Mouse (Mus musculus): ENCODE data around the gene Tlr9.

Gene Tlr9

DNA sequence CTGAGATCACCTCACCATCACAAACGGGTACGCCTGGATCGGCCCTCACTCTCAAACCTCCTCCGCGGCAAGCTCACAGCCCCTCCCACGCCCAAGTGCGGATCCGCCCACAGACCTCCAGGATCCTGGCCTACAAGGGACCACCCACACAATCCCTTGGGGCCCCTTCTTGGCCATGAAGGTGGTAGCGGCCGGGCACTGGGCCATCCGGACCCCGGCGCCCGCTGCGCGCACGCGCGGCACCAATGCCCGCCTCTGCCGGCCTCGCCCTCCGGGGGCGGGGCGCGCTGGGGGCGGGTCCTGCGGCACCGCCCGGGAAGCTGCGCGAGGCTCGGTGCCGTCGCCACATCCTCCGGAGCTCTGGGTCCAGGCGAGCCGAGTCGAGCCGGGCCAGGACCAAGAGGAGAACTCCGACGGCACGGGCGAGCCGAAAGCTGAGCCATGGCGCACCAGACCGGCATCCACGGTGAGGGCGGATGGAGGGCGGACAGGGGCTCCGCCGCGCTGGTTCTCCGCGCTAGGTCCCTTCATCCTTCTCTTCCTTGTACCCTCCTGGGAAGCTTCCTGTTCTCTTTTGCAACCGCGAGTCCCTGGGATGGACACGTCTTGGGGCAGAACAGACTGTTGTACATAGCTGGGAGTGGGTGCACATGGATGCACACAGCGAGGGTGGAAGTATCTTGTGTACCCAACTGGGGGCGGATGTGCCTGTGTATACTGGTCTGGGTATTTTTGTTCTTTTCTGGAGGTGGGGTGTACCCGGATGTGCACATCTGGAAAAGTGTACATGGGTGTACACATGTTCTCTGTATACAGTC is 19.4 kb upstream of the Tlr9 start, which contains the start of gene Twf2:
TSS of gene Twf2 (plus strand) at position 290 of the 818 bp plus-strand sequence.
- peak; percentile 96 to 98 for DNase-seq (ENCODE audit: inconsistent age in 2 of 2, low spot score in 1 of 2)

DNA sequence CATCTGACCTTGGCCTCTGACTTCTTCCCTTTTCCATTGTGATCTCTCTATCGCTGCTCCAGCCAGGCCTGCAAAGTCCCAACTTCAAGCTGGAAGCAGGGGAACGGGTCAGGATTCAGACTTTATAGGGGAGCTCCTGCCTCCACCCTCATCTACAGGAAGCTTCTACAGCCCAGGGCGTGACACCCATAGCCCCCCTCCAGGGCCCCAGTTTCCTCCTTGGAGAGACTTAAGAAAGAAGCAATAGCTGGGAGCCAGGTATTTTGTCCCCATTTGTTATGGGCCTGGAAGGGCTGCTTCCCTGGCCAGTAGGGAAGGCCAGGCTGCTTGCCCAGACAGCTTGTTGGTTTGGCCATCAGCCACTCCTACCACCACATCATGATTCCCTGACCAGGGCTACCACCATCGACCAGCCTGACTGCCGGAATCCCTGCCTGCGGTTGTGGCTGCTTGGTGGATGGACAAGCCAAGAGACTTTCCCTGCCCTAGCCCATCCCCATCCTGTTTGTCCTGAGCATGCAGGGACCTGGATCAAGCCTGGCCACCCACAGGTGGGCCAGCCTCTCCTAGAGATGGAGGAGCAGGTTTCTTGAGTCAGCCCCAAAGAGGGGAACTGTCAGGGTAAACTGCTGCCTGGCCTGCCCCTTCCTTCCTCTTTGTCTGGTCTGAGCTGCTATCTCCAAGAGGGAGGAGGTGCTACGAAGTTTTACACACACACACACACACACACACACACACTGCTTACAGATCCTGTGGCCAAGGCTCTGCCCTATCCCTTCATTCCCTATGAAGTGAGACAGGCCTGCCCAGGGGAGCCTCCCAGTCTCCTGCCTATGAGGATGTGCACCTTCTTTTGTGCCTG is 18.2 kb upstream of the Tlr9 start:
- DNase-seq (ENCODE audit: inconsistent age in 2 of 2, low spot score in 1 of 2): peak; percentile 43 to 75

DNA sequence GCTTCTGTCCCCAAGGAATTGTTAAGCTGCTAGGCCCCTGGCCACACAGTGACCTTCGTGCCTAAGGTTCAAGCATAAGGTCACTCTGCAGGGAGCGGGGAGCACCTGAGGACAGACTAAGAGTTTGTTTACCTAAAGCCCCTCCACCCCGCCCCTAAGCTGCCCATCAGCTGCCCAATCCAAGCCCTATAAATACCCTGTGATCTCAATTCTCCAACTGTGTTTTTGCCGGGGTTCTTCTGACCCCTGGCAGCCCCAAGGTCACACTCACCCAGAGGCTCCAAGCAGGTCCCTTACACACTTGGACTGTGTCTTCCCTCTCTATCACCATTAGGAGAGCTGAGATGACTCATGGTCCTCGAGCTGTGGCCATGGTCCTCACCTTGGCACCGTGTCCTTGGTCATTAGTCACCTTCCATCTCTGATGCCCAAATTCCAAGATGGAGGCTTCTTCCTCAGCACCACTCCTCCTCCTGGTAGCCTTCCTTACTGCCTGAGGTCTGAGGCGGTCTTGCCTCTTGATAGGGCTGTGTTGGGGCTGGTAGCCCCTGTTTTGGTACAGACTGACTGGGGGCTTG is 16.6 kb upstream of the Tlr9 start:
- peak; percentile 81 to 92 for DNase-seq (ENCODE audit: inconsistent age in 2 of 2, low spot score in 1 of 2)

DNA sequence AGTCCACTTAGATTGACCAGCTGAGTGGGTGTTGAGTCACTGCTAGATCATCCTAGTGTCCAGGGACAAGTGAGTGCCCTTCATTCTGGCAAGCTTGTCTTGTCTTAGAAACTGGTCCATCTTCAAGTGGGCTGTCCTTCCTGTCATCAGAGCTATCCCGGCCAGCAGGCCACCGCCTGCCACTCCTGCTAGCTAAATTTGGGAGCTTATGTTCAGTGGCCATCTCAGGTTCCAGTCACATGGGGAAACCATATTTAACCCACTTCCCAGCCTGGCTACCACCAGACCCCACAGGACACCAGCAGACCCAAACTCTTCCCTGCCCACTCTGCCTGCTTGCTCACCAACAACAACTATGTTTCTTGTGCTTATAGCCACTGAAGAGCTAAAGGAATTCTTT is 15.9 kb upstream of the Tlr9 start:
- DNase-seq (ENCODE audit: inconsistent age in 2 of 2, low spot score in 1 of 2): peak; percentile 67 to 84

DNA sequence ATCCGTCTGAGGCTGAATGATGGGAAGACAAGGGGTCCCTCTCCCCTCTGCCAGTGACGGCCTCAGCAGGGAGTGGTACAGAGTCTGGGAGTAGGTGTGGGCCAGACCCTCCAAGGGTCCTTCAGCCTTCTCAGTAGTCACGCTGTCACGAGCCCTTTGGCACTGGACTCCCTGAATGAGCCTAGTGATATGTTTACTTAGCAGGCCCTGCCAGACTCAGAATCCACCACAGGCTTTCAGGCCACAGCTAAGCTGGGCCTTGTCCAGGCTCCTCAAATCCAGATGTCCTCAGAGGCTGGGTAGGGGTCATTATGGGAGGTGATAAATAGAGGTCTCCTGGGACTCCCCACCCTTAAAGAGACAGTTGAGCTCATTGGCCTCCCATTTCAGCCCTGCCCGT is 14.2 kb upstream of the Tlr9 start:
- peak in 1 of 2 experiments; percentile 42 for DNase-seq (ENCODE audit: inconsistent age in 2 of 2, low spot score in 1 of 2)

DNA sequence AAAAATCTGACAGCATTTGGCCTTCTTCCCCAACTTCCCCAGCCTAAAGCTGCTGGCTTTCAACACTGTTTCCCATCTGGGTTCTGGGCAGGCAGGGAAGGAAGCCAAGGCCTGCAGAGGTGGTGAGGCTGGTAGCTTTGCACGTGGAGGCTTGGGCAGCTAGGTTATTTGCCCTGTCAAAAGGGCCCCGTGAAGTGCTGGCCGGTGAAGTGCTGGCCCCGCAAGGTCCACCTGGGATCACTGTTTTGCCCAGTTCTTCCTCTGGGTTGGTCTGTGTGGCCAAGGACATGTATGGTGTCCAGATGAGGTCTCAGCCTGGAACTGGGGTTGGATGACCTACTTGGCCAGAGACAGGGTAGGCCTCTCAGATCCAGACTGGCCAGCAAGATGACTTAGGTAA is 12.4 kb upstream of the Tlr9 start:
- peak; percentile 24 to 75 for DNase-seq (ENCODE audit: inconsistent age in 2 of 2, low spot score in 1 of 2)

DNA sequence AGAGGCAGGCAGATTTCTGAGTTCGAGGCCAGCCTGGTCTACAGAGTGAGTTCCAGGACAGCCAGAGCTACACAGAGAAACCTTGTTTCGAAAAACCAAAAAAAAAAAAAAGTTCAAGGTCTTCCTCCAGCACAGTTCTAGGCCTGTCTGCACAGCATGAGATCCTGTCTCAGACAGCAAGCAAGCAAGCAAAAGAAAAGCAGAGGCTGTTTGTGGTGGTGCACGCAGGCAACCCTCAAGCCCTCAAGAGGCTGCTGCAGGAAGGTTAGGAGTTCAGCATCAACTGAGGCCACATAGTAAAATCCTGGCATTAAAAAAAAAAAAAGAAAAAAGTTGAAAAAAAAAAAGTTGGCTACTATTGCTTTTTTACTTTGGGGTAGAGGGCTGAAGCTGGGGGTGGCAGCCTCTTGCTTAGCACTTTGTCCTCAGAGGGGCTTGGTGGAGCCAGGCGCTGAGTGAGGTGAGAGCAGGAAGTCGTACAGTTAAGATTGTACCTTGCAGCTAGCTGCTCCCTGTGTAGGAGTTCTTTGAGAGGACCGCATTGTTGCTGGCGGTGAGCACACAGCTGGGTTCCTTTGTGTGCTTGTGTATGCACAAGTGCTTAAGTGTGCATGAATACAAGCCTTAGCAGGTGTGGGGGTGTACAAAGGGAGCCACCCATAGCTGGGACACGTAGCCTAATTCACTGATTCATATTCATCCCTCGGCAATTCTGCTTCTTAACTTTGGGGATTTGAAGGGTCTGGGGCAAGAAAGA is 11.4 kb upstream of the Tlr9 start:
- DNase-seq (ENCODE audit: inconsistent age in 2 of 2, low spot score in 1 of 2): peak in 1 of 2 experiments; percentile 46

DNA sequence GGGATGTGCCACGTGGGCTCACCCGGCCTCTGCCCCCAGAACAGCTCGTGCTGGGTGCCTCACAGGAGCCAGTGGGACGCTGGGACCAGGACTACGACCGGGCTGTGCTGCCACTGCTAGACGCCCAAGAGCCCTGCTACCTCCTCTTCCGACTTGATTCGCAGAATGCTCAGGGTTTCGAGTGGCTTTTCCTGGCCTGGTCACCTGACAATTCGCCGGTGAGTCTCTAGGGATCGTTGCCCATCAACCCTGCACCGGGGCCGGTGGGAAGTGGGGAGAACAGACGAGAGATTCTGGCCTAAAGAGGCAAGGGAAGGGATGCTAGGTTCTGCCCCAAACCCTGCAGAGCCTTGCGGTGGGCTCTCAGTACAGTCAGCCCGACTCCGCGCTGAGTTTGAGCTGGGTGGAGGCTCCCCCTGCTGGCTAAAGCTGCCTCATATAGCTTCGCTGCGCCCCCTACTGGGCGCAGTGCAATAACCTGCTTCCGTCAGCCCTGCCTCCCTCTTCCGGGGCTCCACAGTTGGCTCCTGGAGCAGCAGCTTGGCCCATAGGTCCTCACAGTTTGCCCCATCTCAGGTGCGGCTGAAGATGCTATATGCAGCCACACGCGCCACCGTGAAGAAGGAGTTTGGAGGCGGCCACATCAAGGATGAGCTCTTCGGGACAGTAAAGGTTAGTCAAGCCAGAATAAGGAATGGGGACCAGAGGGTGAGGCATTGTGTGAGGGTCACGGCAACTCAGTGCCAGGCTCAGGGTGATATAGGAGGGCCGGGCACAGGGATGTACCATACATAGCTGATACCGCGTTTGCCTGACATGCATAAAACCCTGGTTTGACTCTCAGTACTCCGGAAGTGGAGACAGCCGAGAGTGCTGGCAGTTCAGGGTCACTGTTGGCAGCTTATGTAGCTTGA is 10.5 kb upstream of the Tlr9 start:
- peak; percentile 89 to 96 for DNase-seq (ENCODE audit: inconsistent age in 2 of 2, low spot score in 1 of 2)

DNA sequence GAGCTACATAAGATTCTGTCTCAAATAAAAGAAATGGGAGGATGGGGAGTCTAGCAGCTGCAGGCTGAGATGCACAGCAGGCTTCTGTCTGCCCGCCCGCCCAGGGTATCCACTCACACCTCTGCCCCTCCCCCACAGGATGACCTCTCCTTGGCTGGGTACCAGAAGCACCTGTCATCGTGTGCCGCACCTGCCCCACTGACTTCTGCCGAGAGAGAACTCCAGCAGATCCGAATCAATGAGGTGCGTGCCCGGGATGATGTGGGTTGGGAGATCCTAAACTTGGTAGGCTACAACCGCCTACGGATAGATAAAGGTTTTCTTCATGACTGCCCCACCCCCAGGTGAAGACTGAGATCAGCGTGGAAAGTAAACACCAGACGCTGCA is 9.8 kb upstream of the Tlr9 start:
- peak in 1 of 2 experiments; percentile 36 for DNase-seq (ENCODE audit: inconsistent age in 2 of 2, low spot score in 1 of 2)

DNA sequence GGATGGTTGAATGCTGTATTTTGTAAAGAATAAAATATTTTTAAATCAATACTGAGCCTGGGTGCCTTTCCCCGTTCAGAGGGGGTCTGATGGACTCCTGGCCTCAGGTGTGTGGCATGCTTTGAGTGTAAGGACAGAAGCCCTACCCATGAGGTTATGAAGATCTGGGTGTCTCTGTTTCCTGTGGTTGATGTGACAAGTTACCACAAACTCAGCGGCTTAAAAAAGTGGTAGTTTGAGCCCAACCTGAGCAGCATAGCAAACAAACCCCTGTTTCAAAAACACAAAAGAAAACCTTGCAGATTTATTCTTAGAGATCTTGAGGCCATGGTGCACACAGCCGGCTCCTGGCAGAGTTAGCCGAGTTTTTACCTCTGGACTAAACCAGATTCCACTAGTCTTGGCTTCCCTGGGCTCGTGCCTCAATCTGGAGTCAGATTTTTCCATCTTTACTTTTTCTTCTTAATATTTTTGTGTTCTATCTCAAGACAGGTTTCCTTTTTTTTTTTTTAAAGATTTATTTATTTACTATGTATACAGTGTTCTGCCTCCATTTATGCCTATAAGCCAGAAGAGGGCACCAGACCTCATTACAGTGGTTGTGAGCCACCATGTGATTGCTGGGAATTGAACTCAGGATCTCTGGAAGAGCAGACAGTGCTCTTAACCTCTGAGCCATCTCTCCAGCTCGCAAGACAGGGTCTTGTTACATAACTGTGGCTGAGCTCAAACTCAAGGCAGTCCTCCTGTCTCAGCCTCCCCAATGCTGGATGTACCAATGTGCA is 6.9 kb upstream of the Tlr9 start:
- no peak for DNase-seq (ENCODE audit: inconsistent age in 2 of 2, low spot score in 1 of 2)

DNA sequence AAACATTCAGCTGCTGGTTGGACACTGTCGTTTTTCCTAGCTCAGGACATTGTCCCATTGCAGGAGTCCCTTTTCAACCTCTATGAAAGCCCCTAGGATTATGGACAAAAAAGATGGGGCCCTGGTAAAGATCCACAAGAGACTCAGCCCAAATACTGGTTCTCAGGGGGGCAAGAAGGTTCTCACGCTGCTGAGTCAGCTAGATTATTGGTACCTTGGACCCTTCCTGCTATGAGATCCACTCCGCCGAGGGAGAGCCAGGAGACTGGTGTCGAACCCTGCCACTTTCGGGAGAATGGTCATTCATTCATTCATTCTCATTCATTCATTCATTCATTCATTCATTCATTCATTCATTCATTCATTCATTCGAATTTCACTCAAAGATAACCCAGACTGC is 5.4 kb upstream of the Tlr9 start:
- no peak for DNase-seq (ENCODE audit: inconsistent age in 2 of 2, low spot score in 1 of 2)

DNA sequence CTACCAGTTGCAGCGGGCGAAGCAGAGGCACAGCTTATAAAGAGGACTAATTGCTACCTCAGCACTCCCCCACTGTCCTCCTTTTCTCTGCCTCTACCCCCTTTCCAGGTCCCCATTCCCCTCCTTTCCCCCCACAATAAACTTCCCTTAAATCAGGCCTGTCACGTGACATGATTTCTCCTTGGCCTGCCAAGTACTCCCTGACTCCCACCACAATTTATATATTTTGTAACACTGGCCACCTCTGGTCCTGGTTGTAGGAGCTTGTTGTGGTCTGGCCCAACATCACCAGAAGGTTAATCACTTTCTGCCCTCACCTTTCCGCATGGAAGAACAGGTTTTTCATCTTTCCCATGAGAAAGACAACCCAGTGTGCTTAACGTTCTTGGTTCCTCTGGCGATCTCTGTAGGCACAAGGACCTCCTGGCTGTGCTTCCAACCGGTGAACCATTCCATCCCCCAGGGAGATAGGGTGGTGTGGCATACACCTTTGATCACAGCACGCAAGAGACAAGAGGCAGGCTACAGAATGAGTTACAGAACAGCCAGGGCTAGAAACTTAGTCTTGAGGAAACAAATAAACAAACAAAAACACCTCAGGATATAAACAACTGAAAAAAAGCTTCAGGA is 1.4 kb upstream of the Tlr9 start:
- DNase-seq (ENCODE audit: inconsistent age in 2 of 2, low spot score in 1 of 2): no peak

DNA sequence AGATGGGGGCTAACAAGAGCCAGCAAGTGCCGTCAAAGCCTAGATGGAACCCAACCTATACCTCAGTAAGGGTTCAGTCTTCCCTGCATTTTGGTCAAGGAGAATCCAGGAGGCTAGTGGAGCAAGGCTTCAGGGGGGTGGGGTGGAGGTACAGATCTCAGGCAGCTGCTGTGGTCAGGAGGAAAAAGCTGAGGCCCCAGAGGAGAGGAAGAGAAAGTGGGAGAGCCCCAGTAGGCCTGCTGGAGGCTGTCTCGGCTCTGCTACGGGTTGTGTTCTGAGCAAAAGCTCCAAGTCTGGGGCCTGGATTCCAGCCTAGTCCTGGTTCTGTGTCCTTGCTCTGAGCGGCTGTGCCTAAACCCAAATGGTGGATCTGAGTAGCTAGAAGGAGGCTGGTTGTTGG is 596 bp downstream of the Tlr9 start:
- DNase-seq (ENCODE audit: inconsistent age in 2 of 2, low spot score in 1 of 2): no peak

DNA sequence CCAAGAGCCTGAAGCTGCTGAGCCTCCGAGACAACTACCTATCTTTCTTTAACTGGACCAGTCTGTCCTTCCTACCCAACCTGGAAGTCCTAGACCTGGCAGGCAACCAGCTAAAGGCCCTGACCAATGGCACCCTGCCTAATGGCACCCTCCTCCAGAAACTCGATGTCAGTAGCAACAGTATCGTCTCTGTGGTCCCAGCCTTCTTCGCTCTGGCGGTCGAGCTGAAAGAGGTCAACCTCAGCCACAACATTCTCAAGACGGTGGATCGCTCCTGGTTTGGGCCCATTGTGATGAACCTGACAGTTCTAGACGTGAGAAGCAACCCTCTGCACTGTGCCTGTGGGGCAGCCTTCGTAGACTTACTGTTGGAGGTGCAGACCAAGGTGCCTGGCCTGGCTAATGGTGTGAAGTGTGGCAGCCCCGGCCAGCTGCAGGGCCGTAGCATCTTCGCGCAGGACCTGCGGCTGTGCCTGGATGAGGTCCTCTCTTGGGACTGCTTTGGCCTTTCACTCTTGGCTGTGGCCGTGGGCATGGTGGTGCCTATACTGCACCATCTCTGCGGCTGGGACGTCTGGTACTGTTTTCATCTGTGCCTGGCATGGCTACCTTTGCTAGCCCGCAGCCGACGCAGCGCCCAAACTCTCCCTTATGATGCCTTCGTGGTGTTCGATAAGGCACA is 3.2 kb downstream of the Tlr9 start:
- DNase-seq (ENCODE audit: inconsistent age in 2 of 2, low spot score in 1 of 2): no peak

DNA sequence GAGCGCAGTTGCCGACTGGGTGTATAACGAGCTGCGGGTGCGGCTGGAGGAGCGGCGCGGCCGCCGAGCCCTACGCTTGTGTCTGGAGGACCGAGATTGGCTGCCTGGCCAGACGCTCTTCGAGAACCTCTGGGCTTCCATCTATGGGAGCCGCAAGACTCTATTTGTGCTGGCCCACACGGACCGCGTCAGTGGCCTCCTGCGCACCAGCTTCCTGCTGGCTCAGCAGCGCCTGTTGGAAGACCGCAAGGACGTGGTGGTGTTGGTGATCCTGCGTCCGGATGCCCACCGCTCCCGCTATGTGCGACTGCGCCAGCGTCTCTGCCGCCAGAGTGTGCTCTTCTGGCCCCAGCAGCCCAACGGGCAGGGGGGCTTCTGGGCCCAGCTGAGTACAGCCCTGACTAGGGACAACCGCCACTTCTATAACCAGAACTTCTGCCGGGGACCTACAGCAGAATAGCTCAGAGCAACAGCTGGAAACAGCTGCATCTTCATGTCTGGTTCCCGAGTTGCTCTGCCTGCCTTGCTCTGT is 3.8 kb downstream of the Tlr9 start:
- DNase-seq (ENCODE audit: inconsistent age in 2 of 2, low spot score in 1 of 2): peak in 1 of 2 experiments; percentile 66

DNA sequence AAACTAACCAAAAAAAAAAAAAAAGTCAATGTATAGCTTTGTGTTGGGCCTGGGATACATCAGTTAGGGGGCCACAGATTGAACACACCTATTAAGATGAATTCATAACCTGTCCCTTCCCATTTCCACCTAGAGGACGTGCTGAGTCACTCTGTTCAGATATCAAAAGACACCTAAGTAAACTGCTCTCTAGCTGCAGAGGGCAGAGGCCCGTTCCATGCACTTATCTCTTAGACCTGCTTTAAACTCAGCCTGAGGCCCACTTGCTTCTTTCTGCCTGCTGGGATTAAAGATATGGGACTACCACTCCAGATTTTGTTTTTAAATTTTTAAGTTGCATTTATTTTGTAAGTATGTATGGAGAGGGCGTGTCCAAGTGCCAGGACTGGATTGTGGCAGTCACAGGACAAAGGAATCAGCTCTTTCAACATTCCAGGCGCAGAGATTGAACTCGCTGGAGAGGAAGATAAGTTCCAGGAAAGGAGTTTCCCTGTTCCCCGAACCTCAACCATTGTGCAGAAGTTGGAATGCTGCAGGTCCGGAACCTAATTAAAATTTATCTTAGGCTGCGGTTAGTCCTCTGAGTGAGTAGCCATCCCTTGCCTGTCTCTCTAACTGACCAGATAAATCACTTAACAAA is 5.5 kb downstream of the Tlr9 start:
- no peak for DNase-seq (ENCODE audit: inconsistent age in 2 of 2, low spot score in 1 of 2)

DNA sequence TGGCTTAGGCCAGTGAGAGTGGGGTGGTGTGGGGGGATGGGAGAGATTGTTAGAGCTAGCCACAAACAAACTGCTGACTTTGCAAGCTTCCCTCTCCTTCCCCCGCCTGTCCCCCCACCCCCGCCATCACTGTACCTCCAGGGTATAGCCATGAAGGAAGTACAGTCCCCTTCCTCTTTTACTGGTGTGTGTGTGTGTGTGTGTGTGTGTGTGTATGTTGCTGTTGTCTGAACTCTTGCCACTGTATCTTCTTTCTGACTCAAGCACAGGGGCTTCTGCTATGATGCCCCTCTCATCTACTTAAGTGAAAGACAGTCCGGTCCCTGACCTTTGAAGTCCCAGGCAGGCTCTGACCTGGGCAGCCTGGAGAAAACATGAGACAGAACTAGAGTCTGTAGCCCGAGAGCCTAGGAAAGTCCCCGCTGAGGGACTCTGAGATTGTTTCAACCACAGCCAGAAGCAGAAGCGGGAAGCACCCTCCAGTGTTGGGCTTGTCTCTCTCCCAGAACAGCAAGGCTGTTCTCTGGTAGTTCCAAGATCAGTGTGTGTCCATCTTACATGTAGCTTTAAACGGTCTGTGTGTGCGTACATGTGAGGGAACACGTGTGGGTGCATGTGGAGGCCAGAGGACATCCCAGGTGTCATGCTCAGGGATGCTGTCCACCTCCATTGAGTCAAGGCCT is 7.8 kb downstream of the Tlr9 start:
- DNase-seq (ENCODE audit: inconsistent age in 2 of 2, low spot score in 1 of 2): peak in 1 of 2 experiments; percentile 79
